Mouse (Mus musculus): ENCODE measurements around the gene Sobp.

DNA sequence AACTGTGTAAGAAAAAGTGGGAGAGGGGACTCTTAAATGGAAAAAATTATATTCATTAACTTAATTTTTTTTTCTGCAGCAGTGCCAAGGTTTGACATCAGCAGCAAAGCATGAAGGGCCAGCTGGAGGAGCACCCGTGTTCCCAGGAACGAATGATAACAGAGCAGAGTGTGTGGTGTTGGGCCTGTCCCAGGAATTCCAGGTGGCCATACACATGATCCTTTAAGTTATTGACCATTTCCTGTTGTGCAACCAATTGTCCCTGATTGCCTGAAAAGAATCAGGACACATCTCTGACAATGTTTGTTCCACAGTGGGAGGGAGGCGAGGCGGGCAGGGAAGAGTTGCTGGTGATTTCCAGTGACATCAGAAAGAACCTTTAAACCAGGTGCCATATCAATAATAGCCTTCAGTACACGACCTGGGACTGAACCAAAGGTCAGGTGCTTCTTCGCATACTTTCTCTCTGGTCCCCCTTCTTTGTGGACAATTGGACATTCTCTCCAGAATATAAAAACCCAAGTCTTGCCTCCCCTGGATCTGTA is 126.5 kb downstream of the Sobp start:
- no peak for TF ChIP-seq POLR2A (IDR thresholded peaks at IDR 0.05; ENCODE audit: borderline replicate concordance, low read depth, low read length)
- TF ChIP-seq CTCF (IDR thresholded peaks at IDR 0.05; ENCODE audit: low read depth, low read length), result no peak

All from bone marrow macrophage, adult 2 months (primary cell).